Mouse (Mus musculus) embryonic fibroblast, embryonic 13.5 days (primary cell): Measurements from ENCODE around the gene Gas7.

Experiments used
- CTCF ChIP-seq: IDR thresholded peaks from 2 replicates; pipeline ENCODE4 v1.5.1; 2011; ENCODE audit warnings: mild to moderate bottlenecking, control low read depth, low read length, moderate library complexity, borderline replicate concordance; ENCODE audit not compliant: insufficient read depth
- POLR2A ChIP-seq: IDR thresholded peaks from 2 replicates; pipeline ENCODE4 v1.6.1; 2011; ENCODE audit warnings: low read depth, mild to moderate bottlenecking, control low read depth, low read length, moderate library complexity

- TF ChIP-seq POLR2A (no peak), CTCF (no peak)
Observed at GRCm38 (mm10) chr11:67554276-67554675, 99.0 kb downstream of the Gas7 start.
